Mouse (Mus musculus) gastrocnemius, postnatal 14 days (tissue): ENCODE data around the gene Olfr1167. TPM values are rescaled to one million over a fixed set of nuclear protein-coding genes. Genes with fewer than 3 reads are reported as not detected.
"Not testable (repeated sequence)": the region's sequence is repeated elsewhere in the genome, so short reads cannot be mapped to it uniquely, and the experiment has no call there.

Source experiments
- DNase-seq: peaks from one replicate; pipeline ENCODE4 v3.0.0; 2021; ENCODE audit warnings: mixed read lengths
- intact Hi-C: fragments of 180-260 bp; cut with DNase I; formaldehyde crosslinking; loops from one replicate; pipeline ENCODE4 v1.15.1; 2025; ENCODE audit warnings: low total_unique reads
- long read RNA-seq, 2 experiments: library from polyadenylated mRNA; stranded (forward); transcript quantifications; one replicate each; pipeline ENCODE4 v2.0.0; 2021
- total RNA-seq, 2 experiments: library from RNA; stranded (reverse); gene quantifications; 2 replicates each; pipeline ENCODE4 v1.2.3; 2021

Gene Olfr1167
- not detected for total RNA-seq
- long read RNA-seq, experiment 1, result 0 reads
- long read RNA-seq, experiment 2, result 0 reads

GRCm38 (mm10) chr2:88155093-88155492, at the start of gene Olfr1167:
Gene Olfr1167 (minus strand): TSS chr2:88155193.
- intact Hi-C loops, result not testable (repeated sequence)

GRCm38 (mm10) chr2:88181580-88181979, 26.6 kb upstream of the Olfr1167 start, which contains the start of gene Olfr1168:
Gene Olfr1168 (plus strand): TSS chr2:88181880.
- intact Hi-C loops, result no loop called here
- no peak for DNase-seq

More at GRCm38 (mm10) chr2:88155093-88155492, at the start of gene Olfr1167:
- DNase-seq, result not testable (repeated sequence)

- intact Hi-C loops, result no loop called here
- DNase-seq, result no peak
These were observed 26.8 kb downstream of the Olfr1167 start, which contains the start of gene Olfr1166 for GRCm38 (mm10) chr2:88128172-88128571. Gene Olfr1166 (minus strand): TSS chr2:88128272.

Other genes with a start within 250 kb of the Olfr1167 start
- not detected for gene Olfr1155, start 210.1 kb downstream of the Olfr1167 start, total RNA-seq
- not detected for gene Olfr1156, start 202.1 kb downstream of the Olfr1167 start, total RNA-seq
- not detected for gene Olfr1157, start 186.9 kb downstream of the Olfr1167 start, total RNA-seq
- not detected for gene Olfr74, start 180.5 kb downstream of the Olfr1167 start, total RNA-seq
- not detected for gene Olfr1158, start 165.1 kb downstream of the Olfr1167 start, total RNA-seq
- not detected for gene Olfr1160, start 146.9 kb downstream of the Olfr1167 start, total RNA-seq
- gene Olfr1161, start 132.4 kb downstream of the Olfr1167 start, total RNA-seq, result not detected
- not detected for gene Olfr73, start 117.5 kb downstream of the Olfr1167 start, total RNA-seq
- gene Olfr1162, start 104.1 kb downstream of the Olfr1167 start, total RNA-seq, result not detected
- not detected for gene Olfr1163, start 83.4 kb downstream of the Olfr1167 start, total RNA-seq
- not detected for gene Olfr1164, start 61.2 kb downstream of the Olfr1167 start, total RNA-seq
- gene Olfr1166, start 26.9 kb downstream of the Olfr1167 start, total RNA-seq, result not detected
- gene Olfr1168, start 26.7 kb upstream of the Olfr1167 start, total RNA-seq, result not detected
- gene Olfr1170, start 73.1 kb upstream of the Olfr1167 start, total RNA-seq, result not detected
- not detected for gene Olfr1173, start 124.7 kb upstream of the Olfr1167 start, total RNA-seq
- not detected for gene Olfr1174-ps, start 159.9 kb upstream of the Olfr1167 start, total RNA-seq
- not detected for gene Olfr1175-ps, start 172.0 kb upstream of the Olfr1167 start, total RNA-seq
- not detected for gene Olfr1176, start 181.5 kb upstream of the Olfr1167 start, total RNA-seq
- not detected for gene Olfr1177-ps, start 191.3 kb upstream of the Olfr1167 start, total RNA-seq
- not detected for gene Olfr1178, start 231.9 kb upstream of the Olfr1167 start, total RNA-seq